27 mouse cellular contexts compared by ENCODE assay signal in the genomic region with DNA sequence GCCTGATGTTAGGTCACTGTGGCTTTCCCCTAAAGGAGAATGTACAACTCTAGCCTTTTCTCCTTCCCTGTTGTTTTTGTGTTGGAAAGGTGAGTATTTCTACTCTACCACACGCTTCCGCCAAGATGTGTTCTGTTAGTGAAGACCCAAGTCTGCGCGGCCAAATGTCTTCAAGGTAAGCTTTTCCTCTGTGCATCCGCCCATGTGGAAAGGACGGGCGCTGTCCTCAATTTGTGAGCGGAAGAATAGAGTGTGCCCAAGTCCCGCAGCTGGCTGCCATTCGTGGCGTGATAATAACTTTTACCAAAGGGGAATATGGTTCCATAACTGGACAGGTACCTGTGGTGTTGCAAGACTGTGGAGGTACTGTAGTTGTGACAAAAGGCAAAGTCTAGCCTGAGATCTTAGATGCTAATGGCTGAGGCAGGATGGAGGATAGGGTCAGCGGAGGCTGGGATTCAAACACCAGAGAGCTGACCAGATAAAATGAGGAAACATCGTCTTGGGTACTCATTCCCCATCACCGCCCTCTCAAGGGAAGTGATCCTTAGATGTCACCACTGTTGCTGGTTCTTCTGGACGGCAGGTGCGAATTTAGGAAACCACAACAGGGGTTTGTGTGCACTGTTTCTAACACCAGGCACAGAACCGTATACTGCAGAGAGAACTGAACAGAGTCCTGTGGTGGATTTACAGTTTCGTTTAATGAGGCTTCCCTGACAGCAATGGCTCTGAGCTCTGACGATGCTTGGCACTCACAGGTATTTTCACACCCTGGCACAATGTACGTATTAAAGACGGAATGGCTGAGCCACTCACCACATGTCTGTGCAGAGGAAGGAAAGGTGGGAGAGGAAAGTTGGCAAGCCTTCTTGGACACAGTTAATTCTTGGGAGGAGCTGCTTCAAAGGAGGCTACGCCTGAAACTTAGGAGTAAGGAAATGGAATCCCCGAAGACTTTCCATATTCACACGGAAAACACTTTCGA. TPM values are rescaled to one million over a fixed set of nuclear protein-coding genes. Genes with fewer than 3 reads are reported as not detected.
DNase-seq lines count a peak whose midpoint lies in the region; ATAC-seq and TF ChIP-seq lines count a peak whose summit lies in the region.
"Had no signal": no experiment of that assay in that cellular context is flagged by ENCODE, and none has a peak within 500 bp of the region (broad histone marks: within the 10 kb centered on the region; RNA-seq: fewer than 3 reads in every experiment).

No protein-coding gene starts in this region.

- ATAC-seq in forebrain, embryonic 15.5 days (replicated peaks): 0 out of 2 replicates have a peak, but pooled peaks have one; percentile 29
- peak; percentile 53; the same call in 1 of the 2 replicates for ATAC-seq in lung, postnatal 0 days
- ATAC-seq in granulocyte monocyte progenitor cell, adult 5-6 weeks (replicated peaks; ENCODE audit: poor library complexity, severe bottlenecking): peak; percentile 58
- ATAC-seq: CD4-positive, CD25-positive, alpha-beta regulatory T cell, adult 4 months; inflammation-experienced regulatory T-cells, adult 6 months; liver, postnatal 0 days had no signal

- no peak overlapping the region for H3K4me2 ChIP-seq in forebrain, embryonic 15.5 days (replicated peaks)
- H3K4me2 ChIP-seq in lung, postnatal 0 days (replicated peaks; ENCODE audit: low read depth, low read length): no peak overlapping the region
- H3K4me2 ChIP-seq in CH12.LX (ENCODE audit: insufficient read depth, low read depth, poor library complexity, severe bottlenecking): 0 out of 2 replicates have a peak overlapping the region, but pooled peaks have one; percentile 1
- H3K4me2 ChIP-seq: heart, embryonic 15.5 days; hindbrain, embryonic 14.5 days; liver, embryonic 11.5 days; neural tube, embryonic 15.5 days had no signal

- H3K36me3 ChIP-seq in forebrain, embryonic 15.5 days: no peaks in the 10 kb centered on the region
- H3K36me3 ChIP-seq in forebrain, embryonic 10.5 days (replicated peaks): no peaks in the 10 kb centered on the region
- no peaks in the 10 kb centered on the region for H3K36me3 ChIP-seq in lung, postnatal 0 days (ENCODE audit: insufficient read depth, low read length)
- no peaks in the 10 kb centered on the region for H3K36me3 ChIP-seq in CH12.LX (replicated peaks in 1 of 2; ENCODE audit: control insufficient read depth in 1 of 2, insufficient read depth in 1 of 2, low read length in 1 of 2)
- H3K36me3 ChIP-seq: heart, embryonic 15.5 days; midbrain, embryonic 10.5 days; neural tube, embryonic 15.5 days had no signal

- 0 out of 2 replicates have a peak, but pooled peaks have one; percentile 13 for TF ChIP-seq EP300 in lung, postnatal 0 days (IDR thresholded peaks at IDR 0.05)
- TF ChIP-seq EP300 in CH12.LX (IDR thresholded peaks at IDR 0.05; ENCODE audit: low read length): no peak

- H3K9ac ChIP-seq in forebrain, embryonic 15.5 days (replicated peaks): no peak overlapping the region
- H3K9ac ChIP-seq in lung, postnatal 0 days (replicated peaks; ENCODE audit: low read depth): no peak overlapping the region
- no peak overlapping the region for H3K9ac ChIP-seq in CH12.LX (ENCODE audit: insufficient read depth, low read depth)
- H3K9ac ChIP-seq: heart, embryonic 15.5 days; hindbrain, embryonic 14.5 days; liver, postnatal 0 days; neural tube, embryonic 15.5 days had no signal

- H3K9me3 ChIP-seq in forebrain, embryonic 15.5 days: no peaks in the 10 kb centered on the region
- H3K9me3 ChIP-seq in forebrain, embryonic 10.5 days: no peaks in the 10 kb centered on the region
- H3K9me3 ChIP-seq in lung, postnatal 0 days (ENCODE audit: low read length): no peaks in the 10 kb centered on the region
- no peaks in the 10 kb centered on the region for H3K9me3 ChIP-seq in CH12.LX (replicated peaks; ENCODE audit: low read length)
- H3K9me3 ChIP-seq: heart, embryonic 15.5 days; midbrain, embryonic 10.5 days; neural tube, embryonic 15.5 days had no signal

- no peaks in the 10 kb centered on the region for H3K4me1 ChIP-seq in forebrain, embryonic 15.5 days
- no peaks in the 10 kb centered on the region for H3K4me1 ChIP-seq in forebrain, embryonic 10.5 days
- H3K4me1 ChIP-seq in lung, postnatal 0 days (ENCODE audit: insufficient read depth, low read depth, low read length): no peaks in the 10 kb centered on the region
- H3K4me1 ChIP-seq in CH12.LX (ENCODE audit: control insufficient read depth in 1 of 2, insufficient read depth in 2 of 2): peaks cover 2 to 8% of the 10 kb centered on the region in 2 experiments; a peak in 2 of 4 replicates
- H3K4me1 ChIP-seq: midbrain, embryonic 10.5 days had no signal

- H3K27me3 ChIP-seq in forebrain, embryonic 15.5 days: no peaks in the 10 kb centered on the region
- no peaks in the 10 kb centered on the region for H3K27me3 ChIP-seq in forebrain, embryonic 10.5 days (ENCODE audit: poor library complexity, severe bottlenecking)
- no peaks in the 10 kb centered on the region for H3K27me3 ChIP-seq in lung, postnatal 0 days (replicated peaks; ENCODE audit: insufficient read depth, low read length)
- H3K27me3 ChIP-seq in CH12.LX (replicated peaks): peaks cover 5% of the 10 kb centered on the region
- H3K27me3 ChIP-seq: heart, embryonic 15.5 days; neural tube, embryonic 15.5 days had no signal

- no peak for DNase-seq in forebrain, embryonic 10.5 days (ENCODE audit: extremely low spot score, low spot score)
- DNase-seq in lung, postnatal 0 days (ENCODE audit: low spot score): peak; percentile 34
- no peak for DNase-seq in lung, postnatal 25 days (ENCODE audit: low spot score)
- DNase-seq in CH12.LX (ENCODE audit: extremely low read depth): no peak
- no peak for DNase-seq in cerebellum, adult 11-12 months
- DNase-seq: adrenal gland, postnatal 36 days; cerebellum, adult 2 months; cerebellum, postnatal 36 days; gastrocnemius, postnatal 10 days; heart, postnatal 4 days; kidney, adult 18-20 months; kidney, postnatal 10 days; liver, postnatal 0 days; right cerebral cortex, postnatal 14 days; thymus, postnatal 14 days had no signal

- dilution Hi-C loops in CH12.LX (cut with MboI; ENCODE audit: extremely low pct_ligation_motif_present, extremely low pct_unique_long_range_greater_than_20kb, low sequenced_read_pairs): no loop called here

- WGBS in forebrain, embryonic 15.5 days: 85% methylated on average over 25 of the region's 25 CpGs
- 93% methylated on average over 25 of the region's 25 CpGs for WGBS in forebrain, embryonic 10.5 days
- 83% methylated on average over 25 of the region's 25 CpGs for WGBS in lung, postnatal 0 days

- no peak overlapping the region for H3K4me3 ChIP-seq in forebrain, embryonic 15.5 days
- no peak overlapping the region for H3K4me3 ChIP-seq in forebrain, embryonic 10.5 days
- no peak overlapping the region for H3K4me3 ChIP-seq in lung, postnatal 0 days (ENCODE audit: low read depth, low read length)
- H3K4me3 ChIP-seq in CH12.LX (replicated peaks in 1 of 3; ENCODE audit: low read depth in 2 of 3, low read length in 2 of 3, poor library complexity in 1 of 3): no peak overlapping the region
- H3K4me3 ChIP-seq: heart, embryonic 15.5 days; left cerebral cortex, adult 2 months; midbrain, embryonic 10.5 days; neural tube, embryonic 15.5 days had no signal

- no peak for TF ChIP-seq POLR2A in CH12.LX (IDR thresholded peaks at IDR 0.05; ENCODE audit: low read depth, low read length)

- no peak for TF ChIP-seq CTCF in lung, postnatal 0 days (IDR thresholded peaks at IDR 0.05)
- no peak for TF ChIP-seq CTCF in CH12.LX (conservative IDR thresholded peaks at IDR 0.05 in 1 of 2, IDR thresholded peaks at IDR 0.05 in 1 of 2; ENCODE audit: low read depth in 2 of 2, low read length in 2 of 2)

- no peaks in the 10 kb centered on the region for H3K79me2 ChIP-seq in CH12.LX (replicated peaks; ENCODE audit: control insufficient read depth, extremely low read depth, insufficient read depth, poor library complexity, severe bottlenecking)

- no peak for TF ChIP-seq RAD21 in CH12.LX (IDR thresholded peaks at IDR 0.05; ENCODE audit: low read depth, low read length)

- no peak overlapping the region for H3K27ac ChIP-seq in forebrain, embryonic 15.5 days (replicated peaks)
- H3K27ac ChIP-seq in forebrain, embryonic 10.5 days: no peak overlapping the region
- H3K27ac ChIP-seq in lung, postnatal 0 days (ENCODE audit: low read length): no peak overlapping the region
- no peak overlapping the region for H3K27ac ChIP-seq in CH12.LX (ENCODE audit: insufficient read depth, low read depth)
- H3K27ac ChIP-seq: heart, embryonic 15.5 days; hindbrain, embryonic 14.5 days; left cerebral cortex, adult 2 months; macrophage; midbrain, embryonic 10.5 days; neural tube, embryonic 15.5 days had no signal

- in situ Hi-C loops in CH12.LX (cut with MboI; ENCODE audit: low pct_ligation_motif_present, low pct_unique_long_range_greater_than_20kb, low sequenced_read_pairs): no loop called here

TF ChIP-seq in CH12.LX, 34 proteins besides CTCF, POLR2A, EP300 and RAD21 (continues in another document):
- TF ChIP-seq MXI1 (IDR thresholded peaks at IDR 0.05; ENCODE audit: low read depth, low read length): no peak
- TF ChIP-seq SIN3A (IDR thresholded peaks at IDR 0.05; ENCODE audit: low read length): no peak
- TF ChIP-seq KAT2A (IDR thresholded peaks at IDR 0.05; ENCODE audit: insufficient replicate concordance, low read length): no peak
- no peak for TF ChIP-seq MYC (IDR thresholded peaks at IDR 0.05; ENCODE audit: low read depth, low read length)
- no peak for TF ChIP-seq GABPA (IDR thresholded peaks at IDR 0.05; ENCODE audit: insufficient replicate concordance, low read depth, low read length)
- no peak for TF ChIP-seq HCFC1 (IDR thresholded peaks at IDR 0.05; ENCODE audit: low read depth, low read length)
- no peak for TF ChIP-seq CHD1 (IDR thresholded peaks at IDR 0.05; ENCODE audit: low read depth, low read length)
- no peak for TF ChIP-seq NELFE (IDR thresholded peaks at IDR 0.05; ENCODE audit: low read depth, low read length)
- no peak for TF ChIP-seq ELF1 (IDR thresholded peaks at IDR 0.05; ENCODE audit: low read depth, low read length)
- no peak for TF ChIP-seq MEF2A (IDR thresholded peaks at IDR 0.05; ENCODE audit: borderline replicate concordance, low read depth, low read length)
- no peak for TF ChIP-seq E2F4 (IDR thresholded peaks at IDR 0.05; ENCODE audit: insufficient replicate concordance, low read depth, low read length)
- no peak for TF ChIP-seq RCOR1 (conservative IDR thresholded peaks at IDR 0.05; ENCODE audit: low read depth, low read length)
- TF ChIP-seq NRF1 (IDR thresholded peaks at IDR 0.05; ENCODE audit: low read depth, low read length): no peak

RNA-seq across cellular contexts. Expression of a gene that starts 30.7 kb away (rescaled TPM):
- polyA plus RNA-seq in forebrain, embryonic 15.5 days (2015; fragmentation: Nextera tagmentation; extraction: Ambion mirVana): 0.06 and 0.08 TPM in 2 replicates
- not detected in 2 replicates for polyA plus RNA-seq in forebrain, embryonic 10.5 days (2016; fragmentation: Nextera tagmentation; extraction: Ambion mirVana)
- polyA plus RNA-seq in lung, postnatal 0 days (2015; fragmentation: Nextera tagmentation; extraction: Ambion mirVana): 0.27 and 0.44 TPM in 2 replicates
- total RNA-seq in CH12.LX (2012; rRNA removed) (8.3 and 16.1 TPM in 2 replicates), CH12.LX (2014; rRNA removed) (1.3 and 1.8 TPM in 2 replicates)
- polyA plus RNA-seq in CH12.LX (2012; ENCODE audit: insufficient read length, low read depth): 4.7 and 4.8 TPM in 2 replicates
- total RNA-seq in granulocyte monocyte progenitor cell, adult 5-6 weeks (2014; fragmentation: Nextera tagmentation): 5.2 and 11.1 TPM in 2 replicates
- 9.4 and 11.3 TPM in 2 replicates for total RNA-seq in granulocyte monocyte progenitor cell, adult 5-6 weeks (2017)
- total RNA-seq: ES-E14 had no signal
- polyA plus RNA-seq: liver, embryonic 11.5 days; midbrain, embryonic 10.5 days had no signal
